Mouse (Mus musculus) liver, embryonic 11.5 days (tissue): Measurements from ENCODE around the gene Plvap. TPM values are rescaled to one million over a fixed set of nuclear protein-coding genes. Genes with fewer than 3 reads are reported as not detected.

Experiments used
- ATAC-seq: fragments of 200-750 bp; cut with Nextera tagmentation; replicated peaks from 2 replicates; pipeline ENCODE4 v1.8.0; 2017; ENCODE audit warnings: moderate number of reproducible peaks, mild to moderate bottlenecking, moderate TSS enrichment, moderate library complexity; ENCODE audit not compliant: low FRiP score
- DNase-seq: peaks from one replicate; pipeline ENCODE4 v3.0.0-alpha.2; 2017; ENCODE audit warnings: low spot score
- H3K27ac ChIP-seq: fragments of 300-500 bp; sonication (generic); 2 replicates; pipeline ENCODE4 v1.5.1; 2014; ENCODE audit warnings: mild to moderate bottlenecking, low read depth, low read length, control low read depth
- H3K27me3 ChIP-seq: fragments of 300-500 bp; sonication (generic); replicated peaks from 2 replicates; pipeline ENCODE4 v1.6.1; 2014; ENCODE audit warnings: low read length, mixed read lengths; ENCODE audit not compliant: control insufficient read depth, insufficient read depth
- H3K36me3 ChIP-seq: fragments of 300-500 bp; sonication (generic); 2 replicates; pipeline ENCODE4 v1.6.1; 2014; ENCODE audit warnings: mild to moderate bottlenecking, low read length, moderate library complexity, mixed read lengths; ENCODE audit not compliant: control insufficient read depth, insufficient read depth
- H3K4me1 ChIP-seq: fragments of 300-500 bp; sonication (generic); replicated peaks from 2 replicates; pipeline ENCODE4 v1.6.1; 2014; ENCODE audit warnings: low read length, mixed read lengths; ENCODE audit not compliant: control insufficient read depth, insufficient read depth
- H3K4me2 ChIP-seq: fragments of 300-500 bp; sonication (generic); 2 replicates; pipeline ENCODE4 v1.6.1; 2014; ENCODE audit warnings: mild to moderate bottlenecking, control low read depth, moderate library complexity
- H3K4me3 ChIP-seq: fragments of 300-500 bp; sonication (generic); 2 replicates; pipeline ENCODE4 v1.5.1; 2014; ENCODE audit warnings: low read depth, low read length, control low read depth
- H3K9ac ChIP-seq: fragments of 300-500 bp; sonication (generic); 2 replicates; pipeline ENCODE4 v1.6.1; 2014; ENCODE audit warnings: low read depth, low read length, control low read depth
- H3K9me3 ChIP-seq: fragments of 300-500 bp; sonication (generic); 2 replicates; pipeline ENCODE4 v1.6.1; 2016; ENCODE audit warnings: low read length, inconsistent platforms, mixed read lengths; ENCODE audit not compliant: control insufficient read depth
- WGBS: fragments of 180-500 bp; shearing (Covaris S2); extraction: QIAGEN DNeasy Blood & Tissue Kit; methylation state at CpG from one replicate; pipeline ENCODE4 v1.1.7; 2014; 5-methylcytosine and 5-hydroxymethylcytosine counted together
- polyA plus RNA-seq: library from polyadenylated mRNA; unstranded; fragments of >200 nt; fragmentation: Nextera tagmentation; extraction: Ambion mirVana; gene quantifications from 2 replicates; pipeline ENCODE4 v1.2.1, GENCODE M21; 2014

Gene Plvap
- polyA plus RNA-seq, 1 experiment from 2014 or later = 57.3 TPM

GRCm38 (mm10) chr8:71468001-71468400 is 43.6 kb downstream of the Plvap start:
- Histone ChIP-seq H3K4me1 (peaks cover 24% of the 10 kb centered on the region), H3K9me3 (no peaks in the 10 kb centered on the region), H3K27ac (no peak overlapping the region), H3K9ac (no peak overlapping the region), H3K27me3 (no peaks in the 10 kb centered on the region), H3K36me3 (peaks cover 21% of the 10 kb centered on the region), H3K4me3 (no peak overlapping the region), H3K4me2 (no peak overlapping the region)
- ATAC-seq = no peak
- no peak for DNase-seq
- WGBS = 71% methylated on average over 1 of the region's 1 CpGs

- H3K4me3 ChIP-seq = no peak overlapping the region
- H3K4me2 ChIP-seq = no peak overlapping the region
- ATAC-seq = no peak
- peaks cover 20% of the 10 kb centered on the region for H3K36me3 ChIP-seq
- WGBS = 90% methylated on average over 2 of the region's 2 CpGs
- peaks cover 30% of the 10 kb centered on the region for H3K4me1 ChIP-seq
- H3K27ac ChIP-seq = no peak overlapping the region
- H3K27me3 ChIP-seq = no peaks in the 10 kb centered on the region
- no peak overlapping the region for H3K9ac ChIP-seq
- no peak for DNase-seq
- no peaks in the 10 kb centered on the region for H3K9me3 ChIP-seq
Observed at GRCm38 (mm10) chr8:71467201-71467600, 44.4 kb downstream of the Plvap start.

DNA sequence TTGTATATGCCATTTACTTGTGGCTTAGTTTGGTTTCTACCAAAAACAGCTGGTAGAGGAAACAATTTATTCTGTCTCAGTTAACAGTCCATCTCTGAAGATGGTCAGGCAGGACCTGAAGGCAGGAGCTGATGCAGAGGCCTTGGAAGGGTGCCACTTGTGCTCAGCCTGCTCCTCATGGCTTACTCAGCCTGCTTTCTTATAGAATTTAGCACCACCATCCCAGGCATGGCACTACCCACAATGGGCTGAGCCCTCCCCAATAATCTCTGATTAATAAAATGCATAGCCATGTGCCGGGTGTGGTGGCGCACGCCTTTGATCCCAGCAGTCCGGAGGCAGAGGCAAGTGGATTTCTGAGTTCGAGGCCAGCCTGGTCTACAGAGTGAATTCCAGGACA is 45.4 kb downstream of the Plvap start:
- 93% methylated on average over 5 of the region's 5 CpGs for WGBS
- Histone ChIP-seq H3K4me3 (peak overlapping the region; percentile 69; the same call in 1 of the 2 replicates), H3K4me1 (peaks cover 30% of the 10 kb centered on the region), H3K4me2 (peak overlapping the region; percentile 90), H3K27ac (no peak overlapping the region), H3K9me3 (no peaks in the 10 kb centered on the region), H3K9ac (no peak overlapping the region), H3K27me3 (peaks cover 2% of the 10 kb centered on the region; the same call in 1 of the 2 replicates), H3K36me3 (peaks cover 11% of the 10 kb centered on the region)
- ATAC-seq = no peak
- no peak for DNase-seq

GRCm38 (mm10) chr8:71465733-71466132 is 45.8 kb downstream of the Plvap start:
- Histone ChIP-seq H3K9me3 (no peaks in the 10 kb centered on the region), H3K36me3 (peaks cover 6% of the 10 kb centered on the region), H3K4me1 (peaks cover 30% of the 10 kb centered on the region), H3K4me3 (peak overlapping the region; percentile 69), H3K27me3 (peaks cover 3% of the 10 kb centered on the region; the same call in 1 of the 2 replicates), H3K27ac (no peak overlapping the region), H3K9ac (peak overlapping the region; percentile 83; the same call in 1 of the 2 replicates), H3K4me2 (peak overlapping the region; percentile 90)
- DNase-seq (no peak), ATAC-seq (no peak)
- WGBS = 86% methylated on average over 8 of the region's 8 CpGs

DNA sequence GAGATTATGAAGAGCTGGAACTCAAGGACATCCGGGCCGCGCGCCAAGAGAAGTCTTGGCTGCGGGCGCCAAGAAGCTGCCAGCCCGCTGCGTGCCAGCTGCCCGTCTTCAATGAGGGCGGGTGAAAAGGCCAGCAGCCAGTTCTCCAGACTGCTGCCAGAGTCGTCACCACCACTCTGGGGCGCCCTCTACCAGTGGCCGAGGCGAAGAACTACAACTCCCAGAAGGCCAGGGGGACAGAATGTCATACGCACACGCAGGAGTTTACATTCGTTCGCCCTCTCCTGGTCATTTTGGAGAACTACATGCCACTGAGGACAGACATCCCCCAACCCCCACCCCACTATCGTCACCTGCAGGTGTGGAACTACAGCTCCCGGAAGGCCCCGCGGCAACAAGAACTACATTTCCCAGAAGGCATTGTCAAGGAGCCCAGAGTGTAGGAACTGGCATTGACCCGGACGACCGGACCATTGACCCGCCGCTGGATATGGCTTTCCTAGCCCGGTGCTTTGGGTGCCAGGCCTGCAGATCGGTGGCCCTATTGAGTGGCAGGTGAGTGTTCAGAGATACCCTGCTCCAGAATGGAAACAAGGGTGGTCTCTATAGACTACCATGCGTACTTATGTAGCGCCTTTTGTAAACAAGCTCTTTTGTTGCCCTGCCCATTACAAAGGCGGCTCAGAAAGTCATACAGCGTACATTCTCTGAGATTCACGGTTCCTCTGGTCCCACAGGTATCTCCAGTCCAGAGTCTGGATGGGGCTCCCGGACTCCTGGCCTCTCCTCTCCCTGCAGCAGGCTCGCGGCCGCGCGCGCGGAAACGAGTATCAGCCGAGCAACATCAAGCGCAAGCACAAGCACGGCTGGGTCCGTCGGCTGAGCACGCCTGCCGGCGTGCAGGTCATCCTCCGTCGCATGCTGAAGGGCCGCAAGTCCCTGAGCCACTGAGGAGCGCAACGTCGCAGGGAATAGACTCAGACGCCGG is 46.7 kb downstream of the Plvap start, which contains the start of gene Mrpl34:
TSS of gene Mrpl34 (plus strand) at position 447 of the 988 bp plus-strand sequence.
- Histone ChIP-seq H3K4me1 (peaks cover 23% of the 10 kb centered on the region), H3K9me3 (no peaks in the 10 kb centered on the region), H3K4me3 (peak within 1 kb of the TSS; percentile 69), H3K9ac (peak within 1 kb of the TSS; percentile 83), H3K27me3 (peaks cover 3% of the 10 kb centered on the region; the same call in 1 of the 2 replicates), H3K27ac (peak within 1 kb of the TSS; percentile 75), H3K4me2 (peak within 1 kb of the TSS; percentile 90), H3K36me3 (peaks cover 2% of the 10 kb centered on the region; the same call in 1 of the 2 replicates)
- DNase-seq (peak; percentile 96), ATAC-seq (peak; percentile 80)
- under 1% methylated on average over 59 of the region's 59 CpGs for WGBS

GRCm38 (mm10) chr8:71463188-71464033 is 48.1 kb downstream of the Plvap start, which contains the start of gene Abhd8:
Gene Abhd8 (minus strand): TSS chr8:71463655.
- H3K4me3 ChIP-seq = peak within 1 kb of the TSS; percentile 69
- peak within 1 kb of the TSS; percentile 67 for H3K9ac ChIP-seq
- DNase-seq (peak; percentile 96), ATAC-seq (peak; percentile 79)
- H3K4me2 ChIP-seq = peak within 1 kb of the TSS; percentile 90
- peak within 1 kb of the TSS; percentile 47 for H3K27ac ChIP-seq
- H3K9me3 ChIP-seq = no peaks in the 10 kb centered on the region
- H3K27me3 ChIP-seq = peaks cover 3% of the 10 kb centered on the region; the same call in 1 of the 2 replicates
- H3K36me3 ChIP-seq = peaks cover 2% of the 10 kb centered on the region; the same call in 1 of the 2 replicates
- H3K4me1 ChIP-seq = peaks cover 21% of the 10 kb centered on the region
- 1% methylated on average over 55 of the region's 55 CpGs for WGBS

DNA sequence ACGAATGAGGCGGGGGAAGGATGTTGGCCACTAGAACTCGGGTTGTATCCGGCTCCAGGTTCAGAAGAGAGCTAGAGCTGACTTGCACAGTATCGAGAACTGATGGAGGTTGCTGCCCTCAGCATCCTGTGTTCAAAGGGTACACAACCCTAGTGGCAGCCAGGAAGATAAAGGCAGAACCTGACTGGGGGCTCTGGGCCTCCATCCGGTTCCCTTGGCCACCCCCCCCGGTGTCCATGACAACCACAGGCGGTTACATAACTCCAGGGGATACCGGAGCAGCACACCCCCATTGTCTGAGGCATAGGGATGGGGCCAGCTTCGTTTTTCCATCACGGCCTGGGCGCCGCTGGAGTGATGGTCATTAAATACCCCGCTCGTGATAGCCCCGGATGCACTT is 48.8 kb downstream of the Plvap start:
- WGBS = 7% methylated on average over 15 of the region's 16 CpGs
- peak overlapping the region; percentile 69 for H3K4me3 ChIP-seq
- ATAC-seq (no peak), DNase-seq (peak; percentile 66)
- H3K4me2 ChIP-seq = peak overlapping the region; percentile 90
- H3K27ac ChIP-seq = no peak overlapping the region
- H3K9me3 ChIP-seq = no peaks in the 10 kb centered on the region
- H3K4me1 ChIP-seq = peaks cover 21% of the 10 kb centered on the region
- H3K9ac ChIP-seq = peak overlapping the region; percentile 67
- peaks cover 3% of the 10 kb centered on the region; the same call in 1 of the 2 replicates for H3K27me3 ChIP-seq
- H3K36me3 ChIP-seq = peaks cover 2% of the 10 kb centered on the region; the same call in 1 of the 2 replicates

DNA sequence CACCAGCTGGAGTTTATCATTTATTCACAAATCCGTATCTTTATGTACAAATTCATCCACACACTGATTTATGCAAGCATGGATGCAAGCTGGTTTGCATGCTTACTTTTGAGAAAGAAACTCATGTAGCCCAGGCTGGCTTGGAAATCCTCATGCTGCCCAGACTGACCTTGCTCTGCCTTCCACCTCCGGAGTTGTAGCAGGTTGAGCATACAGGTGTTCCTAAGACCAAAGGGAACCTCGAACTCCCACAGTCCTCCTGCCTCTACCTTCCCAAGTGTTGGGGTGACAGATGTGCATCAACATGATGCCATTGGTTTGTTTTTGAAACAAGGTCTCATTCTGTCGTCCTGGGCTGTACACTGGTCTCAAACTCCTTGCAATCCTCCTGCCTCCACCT is 49.4 kb downstream of the Plvap start:
- Histone ChIP-seq H3K9ac (no peak overlapping the region; the same call in 1 of the 2 replicates), H3K4me2 (peak overlapping the region; percentile 90), H3K27ac (no peak overlapping the region), H3K4me1 (peaks cover 23% of the 10 kb centered on the region), H3K4me3 (peak overlapping the region; percentile 69), H3K27me3 (peaks cover 3% of the 10 kb centered on the region; the same call in 1 of the 2 replicates), H3K9me3 (no peaks in the 10 kb centered on the region), H3K36me3 (peaks cover 2% of the 10 kb centered on the region; the same call in 1 of the 2 replicates)
- ATAC-seq = no peak
- no peak for DNase-seq
- WGBS = 68% methylated on average over 4 of the region's 4 CpGs
